Mouse (Mus musculus) lung, postnatal 25 days (tissue): Measurements from ENCODE around the gene Olfr1346.
"Not testable (repeated sequence)": the region's sequence is repeated elsewhere in the genome, so short reads cannot be mapped to it uniquely, and the experiment has no call there.

Experiments used
- DNase-seq: peaks from one replicate; pipeline ENCODE4 v3.0.0; 2022; ENCODE audit warnings: low spot score

Olfr1346 gene

DNA sequence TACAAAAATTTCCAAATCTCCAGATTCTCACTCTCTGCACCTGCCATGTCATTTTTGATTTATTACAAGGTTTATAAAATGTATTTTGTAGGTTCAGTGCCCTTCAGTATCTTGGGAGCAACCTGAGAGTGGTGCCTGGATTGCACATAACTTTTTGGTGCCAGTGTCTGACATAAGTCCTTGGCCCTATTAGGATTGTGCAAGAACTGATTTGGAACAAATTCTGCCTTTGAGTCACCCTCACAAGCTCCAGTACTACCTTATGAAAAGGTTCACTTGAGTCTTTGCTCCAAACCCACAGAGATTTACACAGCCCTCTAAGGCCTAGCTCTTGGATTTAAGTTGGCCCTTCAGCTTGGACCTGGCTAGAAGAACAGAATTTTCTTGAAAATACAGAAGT is at the start of gene Olfr1346:
Gene Olfr1346, plus strand, starts transcription at position 151 of the 400 bp plus-strand sequence.
- no peak for DNase-seq

DNA sequence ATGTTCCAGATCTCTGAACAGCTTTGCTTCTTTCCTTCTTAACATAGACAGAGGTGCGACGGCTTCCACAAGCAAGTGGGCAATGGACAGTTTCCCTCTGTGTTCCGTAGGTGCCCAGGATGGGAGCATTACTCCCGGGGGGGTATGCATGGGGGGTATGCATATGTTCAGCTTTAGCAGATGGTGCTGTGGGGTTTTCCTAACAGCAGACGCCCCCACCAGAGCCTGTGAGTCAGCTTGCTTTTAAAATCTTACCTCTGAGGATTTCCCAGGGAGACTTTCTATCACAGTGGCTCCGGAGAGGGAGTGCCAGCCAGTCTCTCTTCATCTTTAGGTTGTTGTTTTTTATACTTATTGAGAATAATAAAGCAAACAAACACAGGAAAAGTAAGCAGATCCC is 47.0 kb upstream of the Olfr1346 start:
- no peak for DNase-seq

DNA sequence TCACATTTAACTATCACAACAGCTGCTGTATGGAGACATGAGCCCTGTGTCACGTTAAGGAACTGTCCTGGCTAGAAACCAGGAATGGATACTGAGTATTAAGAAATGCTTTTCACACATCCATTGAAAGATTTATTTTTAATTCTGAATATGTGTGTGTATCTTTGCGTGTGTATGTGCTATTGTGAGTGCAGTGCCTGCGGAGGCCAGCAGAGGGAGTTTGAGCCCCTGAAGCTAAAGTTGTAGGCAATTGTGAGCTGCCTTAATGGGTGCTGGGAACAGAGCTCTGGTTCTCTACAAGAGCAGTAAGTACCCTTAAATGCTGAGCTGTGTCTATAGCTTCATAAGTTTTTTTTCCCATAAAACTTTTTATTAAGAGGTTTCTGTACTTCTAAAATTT is 37.5 kb upstream of the Olfr1346 start:
- DNase-seq = no peak

DNA sequence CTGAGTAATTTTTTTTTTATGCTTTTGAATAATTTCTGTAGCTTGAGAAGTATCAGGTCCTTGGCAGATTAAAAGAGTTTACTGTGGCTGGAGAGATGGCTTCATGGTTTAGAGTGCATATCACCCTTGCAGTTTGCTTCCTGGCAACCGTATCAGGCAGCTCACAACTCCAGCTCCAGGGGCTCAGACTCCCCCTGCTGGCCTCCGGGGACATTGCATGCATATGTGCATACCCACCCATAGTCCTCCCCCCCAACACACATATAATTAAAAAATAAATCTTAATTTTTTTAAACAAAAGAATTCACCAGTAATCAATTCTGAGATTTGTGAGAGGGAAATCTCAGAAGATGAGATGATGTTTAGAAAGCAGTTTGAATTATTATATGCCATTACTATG is 36.6 kb upstream of the Olfr1346 start:
- peak; percentile 13 for DNase-seq

DNA sequence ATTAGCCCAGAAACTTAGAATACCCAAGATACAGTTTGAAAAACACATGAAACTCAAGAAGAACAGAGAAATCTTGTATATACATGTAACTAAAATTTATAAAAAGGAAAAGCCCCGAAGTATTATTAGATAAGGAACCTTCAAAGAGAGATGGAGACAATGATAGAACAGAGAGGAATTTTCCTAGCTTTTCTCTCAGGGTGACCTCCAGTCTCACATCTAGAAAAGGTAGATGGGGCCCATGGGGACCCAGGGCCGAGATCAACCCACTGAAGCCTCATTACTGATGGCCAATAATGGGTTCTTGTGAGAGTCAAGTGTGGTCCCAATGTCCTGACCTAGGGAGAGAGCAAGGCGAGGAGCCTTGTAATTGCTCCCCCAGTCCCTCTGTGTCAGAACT is 28.5 kb upstream of the Olfr1346 start, which contains the start of gene Olfr1344:
Gene Olfr1344, plus strand, starts transcription at position 301 of the 400 bp plus-strand sequence.
- no peak for DNase-seq

DNA sequence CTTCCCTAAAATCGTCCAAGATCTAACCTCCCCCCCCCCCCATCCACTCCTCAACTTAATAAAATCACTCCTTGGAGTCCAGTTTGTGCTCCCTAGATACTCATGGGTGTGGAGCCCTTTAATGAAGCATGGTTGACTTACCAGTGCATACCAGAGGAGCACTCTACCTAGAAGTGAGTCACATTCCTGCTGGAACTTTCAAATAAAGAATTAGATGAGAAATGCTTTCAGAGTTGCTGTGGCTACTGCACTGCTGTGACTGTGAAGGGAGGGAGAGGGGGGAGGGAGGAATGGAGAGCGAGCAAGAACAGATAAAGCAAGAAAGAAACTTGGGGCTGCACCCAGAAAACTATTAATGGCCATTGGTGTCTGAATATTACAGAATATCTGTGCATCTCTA is 25.7 kb upstream of the Olfr1346 start:
- DNase-seq = no peak

DNA sequence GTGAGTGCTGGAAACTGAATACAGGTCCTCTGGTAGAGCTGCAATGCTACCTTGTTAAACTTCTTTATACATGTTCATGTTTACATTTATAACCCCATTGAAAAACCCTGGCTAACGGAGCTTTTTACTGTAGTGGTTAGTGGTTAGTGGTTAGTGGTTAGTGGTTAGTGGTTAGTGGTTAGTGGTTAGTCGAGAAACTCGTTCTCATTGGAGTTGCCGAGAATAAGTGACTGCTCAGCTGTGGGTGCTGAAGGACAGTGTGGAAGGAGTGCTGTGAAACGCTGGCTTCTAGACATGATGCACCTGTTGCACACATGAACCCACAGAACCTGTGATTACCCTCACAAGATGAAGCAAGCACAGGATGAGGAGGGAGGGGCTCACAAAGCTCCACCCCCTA is 19.1 kb upstream of the Olfr1346 start:
- no peak for DNase-seq

DNA sequence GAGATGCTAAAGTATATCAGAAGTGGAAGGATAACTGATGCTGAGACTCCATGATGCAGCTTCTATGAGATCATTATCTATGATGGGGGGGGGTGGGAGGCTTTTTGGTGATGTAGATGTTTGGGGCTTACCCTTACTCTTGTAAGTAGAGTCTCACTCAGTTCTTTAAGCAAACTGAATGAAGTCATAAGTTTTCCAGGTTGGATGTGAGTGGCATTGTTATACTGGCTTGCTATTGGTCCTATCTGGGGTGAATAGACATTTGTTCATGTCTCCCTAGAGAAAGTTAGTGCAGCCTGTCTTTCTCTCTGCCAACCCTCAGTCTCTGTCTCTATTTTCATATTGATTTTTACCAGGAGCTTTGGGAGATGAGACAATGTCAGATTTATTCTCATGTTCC is 11.0 kb upstream of the Olfr1346 start, which contains the start of gene Olfr1336:
Gene Olfr1336, plus strand, starts transcription at position 301 of the 400 bp plus-strand sequence.
- DNase-seq = no peak

DNA sequence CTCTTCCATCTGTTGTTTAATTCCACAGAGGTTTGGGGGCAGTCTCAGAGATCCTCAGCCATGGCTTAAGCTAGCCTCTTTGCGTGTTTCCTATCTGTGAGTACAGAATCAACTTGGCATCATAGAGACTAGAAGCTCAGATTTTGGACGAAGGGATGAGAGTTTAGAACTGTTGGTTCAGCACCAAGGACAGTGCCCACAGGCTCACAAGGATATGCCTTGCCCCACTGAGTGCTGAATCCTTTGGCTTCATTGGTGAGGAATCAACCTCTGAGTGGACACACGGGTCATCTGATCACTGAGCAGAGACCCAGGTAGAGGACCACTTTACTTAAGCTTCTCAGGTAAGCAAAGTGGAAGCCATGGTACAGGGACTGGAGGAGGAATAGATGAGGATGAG is 10.5 kb upstream of the Olfr1346 start:
- no peak for DNase-seq

DNA sequence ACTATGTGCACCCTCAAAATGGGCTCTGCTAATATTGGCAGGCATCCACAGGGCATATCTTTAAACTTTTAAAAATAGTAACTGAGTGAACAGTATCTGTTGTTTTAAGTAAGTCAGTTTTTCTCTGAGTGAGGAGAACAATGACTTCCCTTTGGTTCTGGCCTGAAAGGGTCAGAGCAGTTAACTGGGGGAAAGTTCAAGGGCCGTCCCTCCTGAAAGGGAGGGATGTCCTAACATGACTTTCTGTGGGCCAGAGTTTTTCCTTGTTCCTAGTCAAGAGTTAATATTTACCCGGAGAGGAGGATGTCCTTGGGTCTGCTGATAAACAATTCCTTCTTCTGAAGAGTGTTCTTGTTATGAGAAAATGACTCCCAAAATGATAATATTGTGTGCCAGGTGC is 10.7 kb downstream of the Olfr1346 start:
- not testable (repeated sequence) for DNase-seq

DNA sequence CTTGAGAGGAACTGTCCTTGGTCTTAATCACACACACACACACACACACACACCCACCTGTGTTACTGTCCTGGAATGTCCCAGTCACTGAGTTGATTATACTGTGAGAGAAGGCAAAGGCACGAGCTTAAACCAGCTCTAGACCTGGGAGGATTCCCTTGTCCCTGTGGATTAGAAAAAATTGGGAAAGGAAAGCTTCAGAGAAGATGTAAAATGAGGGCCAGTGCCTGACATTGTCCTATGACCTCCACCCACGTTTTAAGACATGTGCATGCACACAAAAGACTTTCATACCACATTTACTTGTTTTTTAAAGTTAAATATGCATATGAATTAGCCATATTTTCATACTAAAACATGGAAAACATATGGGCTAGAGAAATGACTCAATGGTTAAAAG is 19.9 kb downstream of the Olfr1346 start, which contains the start of gene Olfr5:
Gene Olfr5, minus strand, starts transcription at position 101 of the 400 bp plus-strand sequence.
- DNase-seq = no peak

DNA sequence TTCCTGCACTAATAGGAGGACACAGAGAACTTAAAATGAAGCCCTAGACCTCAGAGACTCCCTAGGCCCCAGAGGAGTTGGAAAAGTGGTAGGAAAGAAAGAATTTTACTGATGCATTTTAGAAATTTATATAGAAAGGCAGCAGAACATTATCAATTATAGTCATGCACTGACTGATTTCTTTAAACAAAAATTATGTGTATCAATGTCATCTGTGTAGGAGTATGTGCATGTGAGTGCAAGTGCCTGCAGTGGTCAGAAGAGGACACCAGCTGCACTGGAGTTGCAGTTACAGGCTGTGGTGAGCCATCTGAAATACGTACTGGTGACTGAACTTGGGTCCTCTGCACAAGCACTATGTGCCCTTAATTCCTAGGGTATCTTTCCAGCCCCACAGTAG is 32.8 kb downstream of the Olfr1346 start, which contains the start of gene Olfr1347:
Gene Olfr1347, minus strand, starts transcription at position 101 of the 400 bp plus-strand sequence.
- no peak for DNase-seq

DNA sequence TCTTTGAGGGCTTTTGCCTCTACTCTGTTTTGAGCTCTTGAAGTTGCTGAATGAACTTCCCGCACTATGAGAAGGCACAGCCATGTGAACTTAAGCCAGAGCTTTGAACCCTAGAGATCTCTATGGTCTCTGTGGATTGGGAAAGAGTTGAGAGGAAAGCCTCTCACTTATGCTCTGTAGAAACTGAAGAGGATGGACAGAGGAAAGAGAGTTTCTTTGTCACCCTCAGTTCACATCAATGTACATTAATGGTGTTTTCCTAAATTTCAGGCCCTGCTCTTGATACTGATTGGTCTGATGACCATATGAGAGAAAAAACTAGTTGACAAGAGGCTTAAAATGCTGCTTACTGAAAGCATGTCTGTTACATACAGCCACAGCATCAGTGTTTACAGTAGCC is 41.7 kb downstream of the Olfr1346 start, which contains the start of gene Olfr1348:
Gene Olfr1348, minus strand, starts transcription at position 101 of the 400 bp plus-strand sequence.
- no peak for DNase-seq

DNA sequence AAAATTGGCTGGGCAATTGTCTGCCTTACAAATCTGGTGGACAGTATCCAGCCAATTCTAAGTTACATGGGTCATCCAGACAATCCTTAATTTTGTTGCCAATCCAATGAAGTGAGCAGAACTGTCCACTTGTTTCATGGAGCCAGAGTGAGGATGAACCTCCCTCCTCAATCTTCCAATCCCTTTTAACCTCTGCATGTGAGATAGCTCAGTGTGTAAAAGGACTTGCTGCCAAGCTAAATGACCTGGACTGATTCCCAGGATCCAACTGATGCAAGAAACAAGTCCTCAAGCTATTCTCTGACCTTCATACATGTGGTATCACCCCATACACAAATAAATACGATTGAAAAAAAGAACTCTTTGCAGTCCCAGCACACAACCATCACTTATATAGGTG is 54.8 kb downstream of the Olfr1346 start:
- no peak for DNase-seq

DNA sequence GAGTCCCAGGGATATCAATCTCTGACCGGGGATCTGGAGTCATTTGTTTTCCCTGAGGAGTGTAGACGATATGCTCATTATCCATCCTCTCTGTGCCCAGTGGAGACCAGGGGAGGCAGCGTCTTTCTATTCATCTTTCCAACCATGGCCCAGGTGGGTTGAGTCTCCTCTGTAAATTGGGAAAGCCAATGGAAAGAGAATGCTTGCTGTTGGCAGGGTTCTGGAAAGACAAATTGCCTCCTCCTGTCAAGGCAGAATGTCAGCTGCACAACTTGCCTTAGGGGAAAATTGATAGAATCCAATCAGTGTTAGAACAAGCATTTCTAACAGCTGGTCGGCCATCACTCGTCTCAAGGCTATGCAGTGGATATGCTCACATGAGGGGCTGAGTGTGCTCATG is 55.9 kb downstream of the Olfr1346 start, which contains the start of gene Olfr1349:
Gene Olfr1349, minus strand, starts transcription at position 101 of the 400 bp plus-strand sequence.
- no peak for DNase-seq

DNA sequence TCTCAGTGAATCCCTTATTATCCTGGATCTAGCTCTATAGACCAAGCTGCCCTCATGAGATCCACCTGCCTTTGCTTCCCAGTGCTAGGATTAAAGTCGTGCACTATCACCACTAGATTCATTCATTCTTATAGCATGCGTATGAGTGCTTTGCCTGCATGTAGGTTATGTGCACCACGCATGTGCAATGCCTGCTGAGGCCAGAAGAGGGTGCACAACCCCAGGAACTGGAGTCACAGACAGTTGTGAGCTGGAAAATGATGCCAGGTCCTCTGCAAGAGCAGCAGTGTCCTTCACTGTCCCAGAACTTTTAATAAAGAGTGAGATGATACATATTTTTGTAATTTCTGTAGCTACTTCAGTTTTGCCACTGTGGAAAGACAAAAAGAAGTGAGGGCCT is 58.1 kb downstream of the Olfr1346 start:
- DNase-seq = no peak

DNA sequence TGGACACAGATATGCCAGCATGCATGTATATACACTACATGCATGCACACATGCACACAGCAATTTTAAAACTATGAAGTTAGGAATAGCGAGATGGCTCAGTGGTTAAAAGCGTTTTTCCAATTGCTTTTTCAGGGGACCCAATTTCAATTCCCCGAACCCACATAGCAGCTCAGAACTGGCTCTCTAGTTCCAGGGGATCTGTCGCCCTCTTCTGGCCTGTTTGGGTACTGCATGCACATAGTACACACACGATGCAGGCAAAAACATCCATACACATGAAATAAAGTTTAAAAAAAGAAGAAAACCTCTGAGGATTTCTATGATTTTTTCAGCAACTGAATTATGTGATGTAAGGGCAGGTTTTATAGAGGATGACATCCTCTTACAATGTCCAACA is 59.2 kb downstream of the Olfr1346 start:
- no peak for DNase-seq
